Mouse (Mus musculus): ENCODE measurements at regions not wholly inside any gene's neighbourhood (a gene's known extent, or its start where the extent isn't known, plus 50 kb on each side); places are given as distances from the start of the nearest gene placed in this dataset.

DNA sequence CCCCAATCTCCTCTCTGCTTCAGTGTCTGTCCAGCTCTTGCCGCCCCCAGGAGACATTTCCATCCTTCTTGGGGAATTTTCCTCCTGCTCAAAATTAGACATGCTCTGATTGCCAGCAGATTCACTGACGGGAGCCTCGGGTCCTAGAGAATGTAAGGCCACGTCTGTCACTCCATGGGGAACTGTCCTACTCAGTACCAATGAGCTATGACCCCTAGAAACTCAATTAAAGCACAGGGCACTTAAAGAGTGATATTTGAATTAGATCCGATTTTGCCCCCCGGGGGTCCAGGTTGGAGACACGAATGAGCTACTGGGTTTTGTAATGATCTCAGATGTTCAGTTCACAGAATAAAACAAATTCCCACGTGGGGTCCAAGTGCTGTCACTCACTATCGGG lies 263.8 kb upstream of the Sulf2 start:
- TF ChIP-seq POLR2A (IDR thresholded peaks at IDR 0.05; ENCODE audit: control insufficient read depth, low read depth, low read length) = no peak
- TF ChIP-seq CTCF (IDR thresholded peaks at IDR 0.05; ENCODE audit: control insufficient read depth, insufficient read depth, insufficient replicate concordance, low read depth, low read length) = no peak
